Comparison of ENCODE assay signal across 5 mouse cellular contexts in genomic region chr11:75378786-75379185, GRCm38 (mm10). TPM values are rescaled to one million over a fixed set of nuclear protein-coding genes. Genes with fewer than 3 reads are reported as not detected.
A peak's percentile ranks its signal among the peaks of the same experiment; 100 is the strongest.
DNase-seq lines count a peak whose midpoint lies in the region; TF ChIP-seq lines count a peak whose summit lies in the region.
"Not testable (repeated sequence)": the region's sequence is repeated elsewhere in the genome, so short reads cannot be mapped to it uniquely, and the experiment has no call there.
"Had no signal": no experiment of that assay in that cellular context is flagged by ENCODE, and none has a peak within 500 bp of the region (broad histone marks: within the 10 kb centered on the region; RNA-seq: fewer than 3 reads in every experiment).

No protein-coding gene starts in this region.

- TF ChIP-seq CTCF in CH12.LX (conservative IDR thresholded peaks at IDR 0.05 in 1 of 2, IDR thresholded peaks at IDR 0.05 in 1 of 2; ENCODE audit: low read depth in 2 of 2, low read length in 2 of 2); MEL (IDR thresholded peaks at IDR 0.05 in 2 of 3, conservative IDR thresholded peaks at IDR 0.05 in 1 of 3; ENCODE audit: control insufficient read depth in 1 of 3, insufficient read depth in 1 of 3, low read depth in 2 of 3, low read length in 3 of 3, poor library complexity in 1 of 3, severe bottlenecking in 1 of 3): not testable (repeated sequence)

- dilution Hi-C loops in CH12.LX (cut with MboI; ENCODE audit: extremely low pct_ligation_motif_present, extremely low pct_unique_long_range_greater_than_20kb, low sequenced_read_pairs): not testable (repeated sequence)

- not testable (repeated sequence) for H3K27me3 ChIP-seq in CH12.LX (replicated peaks); MEL (ENCODE audit: control insufficient read depth in 1 of 2, insufficient read depth in 2 of 2, low read length in 2 of 2)

- not testable (repeated sequence) for TF ChIP-seq POLR2A in CH12.LX (IDR thresholded peaks at IDR 0.05; ENCODE audit: low read depth, low read length); MEL (IDR thresholded peaks at IDR 0.05; ENCODE audit: control insufficient read depth in 1 of 2, insufficient read depth in 1 of 2, low read depth in 1 of 2, low read length in 2 of 2, poor library complexity in 1 of 2)

- not testable (repeated sequence) for DNase-seq in CH12.LX (ENCODE audit: extremely low read depth); ES-E14 (ENCODE audit: low read depth, low spot score); MEL (ENCODE audit: low read depth, low spot score)
- DNase-seq in heart, adult 11 months: peak; percentile 10

- not testable (repeated sequence) for H3K27ac ChIP-seq in CH12.LX (ENCODE audit: insufficient read depth, low read depth); ES-E14 (ENCODE audit: insufficient read depth, low read depth, low read length, poor library complexity, severe bottlenecking); MEL (ENCODE audit: control insufficient read depth, low read depth, low read length)

- not testable (repeated sequence) for TF ChIP-seq RAD21 in CH12.LX (IDR thresholded peaks at IDR 0.05; ENCODE audit: low read depth, low read length); MEL (IDR thresholded peaks at IDR 0.05; ENCODE audit: low read depth, low read length)

- H3K9ac ChIP-seq in CH12.LX (ENCODE audit: insufficient read depth, low read depth); ES-E14 (ENCODE audit: insufficient read depth, low read depth, low read length, poor library complexity, severe bottlenecking); MEL (ENCODE audit: control insufficient read depth, low read depth, low read length, poor library complexity, severe bottlenecking): not testable (repeated sequence)

- not testable (repeated sequence) for TF ChIP-seq EP300 in CH12.LX (IDR thresholded peaks at IDR 0.05; ENCODE audit: low read length); MEL (IDR thresholded peaks at IDR 0.05; ENCODE audit: low read depth in 1 of 2, low read length in 2 of 2)

- not testable (repeated sequence) for H3K4me2 ChIP-seq in CH12.LX (ENCODE audit: insufficient read depth, low read depth, poor library complexity, severe bottlenecking)

- in situ Hi-C loops in CH12.LX (cut with MboI; ENCODE audit: low pct_ligation_motif_present, low pct_unique_long_range_greater_than_20kb, low sequenced_read_pairs); ES-E14 (cut with MboI; ENCODE audit: low sequenced_read_pairs in 2 of 2, unreplicated experiment in 2 of 2): not testable (repeated sequence)

- H3K9me3 ChIP-seq in CH12.LX (replicated peaks; ENCODE audit: low read length); ES-E14 (ENCODE audit: control insufficient read depth, insufficient read depth, low read depth, low read length); MEL (replicated peaks; ENCODE audit: insufficient read depth, low read length): not testable (repeated sequence)

- H3K4me1 ChIP-seq in CH12.LX (ENCODE audit: control insufficient read depth in 1 of 2, insufficient read depth in 2 of 2) (peaks cover 5 to 14% of the 10 kb centered on the region in 2 experiments; a peak in 3 of 4 replicates), MEL (ENCODE audit: control insufficient read depth in 1 of 2, insufficient read depth in 2 of 2, low read length in 2 of 2) (peaks cover 9 to 14% of the 10 kb centered on the region in 2 experiments)
- not testable (repeated sequence) for H3K4me1 ChIP-seq in ES-E14 (ENCODE audit: control insufficient read depth in 2 of 2, insufficient read depth in 2 of 2, low read length in 2 of 2, poor library complexity in 1 of 2)

- H3K79me2 ChIP-seq in CH12.LX (replicated peaks; ENCODE audit: control insufficient read depth, extremely low read depth, insufficient read depth, poor library complexity, severe bottlenecking); MEL (ENCODE audit: control insufficient read depth, insufficient read depth, low read length, poor library complexity): not testable (repeated sequence)

- peaks cover 0 to 17% of the 10 kb centered on the region in 2 experiments for H3K36me3 ChIP-seq in CH12.LX (replicated peaks in 1 of 2; ENCODE audit: control insufficient read depth in 1 of 2, insufficient read depth in 1 of 2, low read length in 1 of 2)
- not testable (repeated sequence) for H3K36me3 ChIP-seq in ES-E14 (ENCODE audit: control insufficient read depth, insufficient read depth, low read length, poor library complexity, severe bottlenecking)
- H3K36me3 ChIP-seq in MEL (ENCODE audit: control insufficient read depth in 1 of 2, insufficient read depth in 2 of 2, low read length in 2 of 2): peaks cover 0 to 15% of the 10 kb centered on the region in 2 experiments; a peak in 2 of 4 replicates

- H3K4me3 ChIP-seq in CH12.LX (replicated peaks in 1 of 3; ENCODE audit: low read depth in 2 of 3, low read length in 2 of 3, poor library complexity in 1 of 3); ES-E14 (ENCODE audit: insufficient read depth in 1 of 2, low read depth in 1 of 2, low read length in 2 of 2, poor library complexity in 1 of 2, severe bottlenecking in 1 of 2); MEL (ENCODE audit: control insufficient read depth in 1 of 2, insufficient read depth in 1 of 2, low read depth in 2 of 2, low read length in 2 of 2): not testable (repeated sequence)

TF ChIP-seq in CH12.LX, 34 proteins besides CTCF, POLR2A, EP300 and RAD21:
- TF ChIP-seq ZNF384 (IDR thresholded peaks at IDR 0.05; ENCODE audit: low read depth, low read length): peak; percentile 45

TF ChIP-seq in ES-E14, 5 proteins besides CTCF, POLR2A, EP300 and RAD21:
- peak; percentile 67; the same call in 1 of the 2 replicates for TF ChIP-seq ZNF384 (IDR thresholded peaks at IDR 0.05; ENCODE audit: low read depth, low read length)

TF ChIP-seq in MEL, 35 proteins besides CTCF, POLR2A, EP300 and RAD21:
- peak; percentile 73 for TF ChIP-seq ZNF384 (IDR thresholded peaks at IDR 0.05; ENCODE audit: low read depth, low read length)

RNA-seq across cellular contexts. Expression of gene Smyd4, which starts 30.6 kb away (rescaled TPM):
- total RNA-seq in CH12.LX (2012; rRNA removed) (11.5 and 13.9 TPM in 2 replicates), CH12.LX (2014; rRNA removed) (13.9 and 15.4 TPM in 2 replicates), ES-E14 (2012; rRNA removed) (27.0 and 28.3 TPM in 2 replicates), MEL (2012; rRNA removed) (11.4 and 12.8 TPM in 2 replicates)
- polyA plus RNA-seq in CH12.LX (2012; ENCODE audit: insufficient read length, low read depth) (11.8 and 12.5 TPM in 2 replicates), MEL (2012; ENCODE audit: insufficient read depth in 1 of 2, insufficient read length in 2 of 2, low read depth in 1 of 2, low replicate concordance in 2 of 2, missing spikeins in 1 of 2) (1 to 10 TPM in 1 of 2 experiments, not detected in 1; 9.6 TPM)

RNA-seq across cellular contexts. Expression of gene Rpa1, which starts 30.7 kb away (rescaled TPM):
- total RNA-seq in CH12.LX (2012; rRNA removed): 287 and 354 TPM in 2 replicates
- 357 and 379 TPM in 2 replicates for total RNA-seq in CH12.LX (2014; rRNA removed)
- 230 and 247 TPM in 2 replicates for polyA plus RNA-seq in CH12.LX (2012; ENCODE audit: insufficient read length, low read depth)
- total RNA-seq in ES-E14 (2012; rRNA removed): 193 and 317 TPM in 2 replicates
- total RNA-seq in MEL (2012; rRNA removed): 242 and 267 TPM in 2 replicates
- 100 to 1,000 TPM; 179 to 481 TPM for polyA plus RNA-seq in MEL (2012; ENCODE audit: insufficient read depth in 1 of 2, insufficient read length in 2 of 2, low read depth in 1 of 2, low replicate concordance in 2 of 2, missing spikeins in 1 of 2)

RNA-seq across cellular contexts. Expression of gene Serpinf1, which starts 43.7 kb away (rescaled TPM):
- total RNA-seq in CH12.LX (2012; rRNA removed) (26.0 and 30.3 TPM in 2 replicates), CH12.LX (2014; rRNA removed) (56.5 and 58.4 TPM in 2 replicates), ES-E14 (2012; rRNA removed) (20.3 and 24.7 TPM in 2 replicates), MEL (2012; rRNA removed) (not detected in 2 replicates)
- polyA plus RNA-seq in CH12.LX (2012; ENCODE audit: insufficient read length, low read depth) (119 and 131 TPM in 2 replicates), MEL (2012; ENCODE audit: insufficient read depth in 1 of 2, insufficient read length in 2 of 2, low read depth in 1 of 2, low replicate concordance in 2 of 2, missing spikeins in 1 of 2) (under 1 TPM in 1 of 2 experiments, not detected in 1; 0.36 TPM)
- polyA plus RNA-seq: G1E had no signal

Comparison
In these comparisons a context has a peak if more than half of its experiments do, and no peak if none do; other contexts are left out.
1. RNA of gene Serpinf1, which starts 43.7 kb away (total RNA-seq): 26.0 to 58.4 TPM in CH12.LX and 20.3 to 24.7 TPM in ES-E14; not detected in MEL; every median in the first group is over 10 times any median in the second.